Comparison of ENCODE assay signal across 8 mouse cellular contexts in genomic region chr3:46448266-46448532, GRCm38 (mm10). TPM values are rescaled to one million over a fixed set of nuclear protein-coding genes. Genes with fewer than 3 reads are reported as not detected.
DNase-seq lines count a peak whose midpoint lies in the region; ATAC-seq and TF ChIP-seq lines count a peak whose summit lies in the region.

No protein-coding gene starts in this region.

- H3K9ac ChIP-seq in heart, embryonic 13.5 days: peak overlapping the region; percentile 85
- H3K9ac ChIP-seq in liver, embryonic 16.5 days (ENCODE audit: low read depth, low read length): no peak overlapping the region

- POLR2A ChIA-PET in Patski (lab: Charles Lee): no interaction called here

- no peaks in the 10 kb centered on the region for H3K9me3 ChIP-seq in heart, embryonic 13.5 days
- peaks cover 5% of the 10 kb centered on the region; the same call in 1 of the 2 replicates for H3K9me3 ChIP-seq in hindbrain, embryonic 10.5 days
- no peaks in the 10 kb centered on the region for H3K9me3 ChIP-seq in liver, embryonic 16.5 days (replicated peaks; ENCODE audit: control insufficient read depth, low read length)

- no peak for ATAC-seq in heart, embryonic 13.5 days (ENCODE audit: extremely low read depth, insufficient number of reproducible peaks, low FRiP score, low TSS enrichment)
- ATAC-seq in Patski: peak; percentile 14
- ATAC-seq in liver, embryonic 16.5 days (ENCODE audit: low read depth): no peak

- CTCF ChIA-PET in Patski (lab: Charles Lee): no interaction called here

- peaks cover 6% of the 10 kb centered on the region; the same call in 1 of the 2 replicates for H3K4me1 ChIP-seq in heart, embryonic 13.5 days
- H3K4me1 ChIP-seq in hindbrain, embryonic 10.5 days (replicated peaks): no peaks in the 10 kb centered on the region
- no peaks in the 10 kb centered on the region for H3K4me1 ChIP-seq in liver, embryonic 16.5 days (ENCODE audit: control insufficient read depth, low read depth, low read length)

- H3K4me2 ChIP-seq in heart, embryonic 13.5 days: peak overlapping the region; percentile 71
- H3K4me2 ChIP-seq in liver, embryonic 16.5 days (ENCODE audit: low read depth, low read length): peak overlapping the region; percentile 60; the same call in 1 of the 2 replicates

- no peaks in the 10 kb centered on the region for H3K27me3 ChIP-seq in heart, embryonic 13.5 days (replicated peaks)
- peaks cover 10% of the 10 kb centered on the region for H3K27me3 ChIP-seq in Patski
- no peaks in the 10 kb centered on the region for H3K27me3 ChIP-seq in hindbrain, embryonic 10.5 days (ENCODE audit: insufficient read depth, poor library complexity, severe bottlenecking)
- H3K27me3 ChIP-seq in liver, embryonic 16.5 days (ENCODE audit: control insufficient read depth, insufficient read depth, low read depth, low read length): no peaks in the 10 kb centered on the region

- no peak for DNase-seq in heart, adult 11 months
- no peak for DNase-seq in Patski (ENCODE audit: low read depth, low spot score)
- DNase-seq in hindbrain, embryonic 10.5 days (ENCODE audit: low spot score): no peak
- no peak for DNase-seq in Muller cell, postnatal 12 days (ENCODE audit: inconsistent ontology term)
- no peak for DNase-seq in layer of hippocampus, adult 11-12 months (ENCODE audit: low spot score)
- DNase-seq in retina, embryonic 14.5 days (ENCODE audit: low spot score): no peak

- H3K4me3 ChIP-seq in heart, embryonic 13.5 days: peak overlapping the region; percentile 74
- peak overlapping the region; percentile 70 for H3K4me3 ChIP-seq in hindbrain, embryonic 10.5 days
- peak overlapping the region; percentile 54 for H3K4me3 ChIP-seq in liver, embryonic 16.5 days (ENCODE audit: low read depth, low read length)

- TF ChIP-seq CTCF in Patski (IDR thresholded peaks at IDR 0.05): no peak

- H3K27ac ChIP-seq in heart, embryonic 13.5 days (replicated peaks): peak overlapping the region; percentile 83
- peak overlapping the region; percentile 91 for H3K27ac ChIP-seq in hindbrain, embryonic 10.5 days
- no peak overlapping the region for H3K27ac ChIP-seq in liver, embryonic 16.5 days (ENCODE audit: low read length)

- in situ Hi-C loops in Patski (cut with MboI; ENCODE audit: low pct_unique_long_range_greater_than_20kb): no loop called here

- H3K36me3 ChIP-seq in heart, embryonic 13.5 days: peaks cover 9% of the 10 kb centered on the region
- H3K36me3 ChIP-seq in hindbrain, embryonic 10.5 days: peaks cover 8% of the 10 kb centered on the region; the same call in 1 of the 2 replicates
- no peaks in the 10 kb centered on the region for H3K36me3 ChIP-seq in liver, embryonic 16.5 days (ENCODE audit: control insufficient read depth, insufficient read depth)

- 15% methylated on average over 5 of the region's 5 CpGs for WGBS in heart, embryonic 13.5 days
- WGBS in hindbrain, embryonic 10.5 days: 24% methylated on average over 5 of the region's 5 CpGs
- WGBS in liver, embryonic 16.5 days (ENCODE audit: insufficient replicate concordance): 14% methylated on average over 5 of the region's 5 CpGs

RNA-seq across cellular contexts. Expression of gene Pabpc4l, which starts 0.2 kb away (rescaled TPM):
- polyA plus RNA-seq in heart, embryonic 13.5 days (2015; fragmentation: Nextera tagmentation; extraction: Ambion mirVana): 7.4 and 8.2 TPM in 2 replicates
- not detected for polyA plus RNA-seq in Patski (2021)
- 7.1 and 9.1 TPM in 2 replicates for polyA plus RNA-seq in hindbrain, embryonic 10.5 days (2016; fragmentation: Nextera tagmentation; extraction: Ambion mirVana)
- 0.76 and 1.1 TPM in 2 replicates for polyA plus RNA-seq in liver, embryonic 16.5 days (2015; fragmentation: Nextera tagmentation; extraction: Ambion mirVana)
